Mouse (Mus musculus): ENCODE data around the gene Ogdh. TPM values are rescaled to one million over a fixed set of nuclear protein-coding genes. Genes with fewer than 3 reads are reported as not detected.

Ogdh gene
- total and polyA plus RNA-seq, 3 experiments = 91.8 to 118 (median 94.9) TPM

DNA sequence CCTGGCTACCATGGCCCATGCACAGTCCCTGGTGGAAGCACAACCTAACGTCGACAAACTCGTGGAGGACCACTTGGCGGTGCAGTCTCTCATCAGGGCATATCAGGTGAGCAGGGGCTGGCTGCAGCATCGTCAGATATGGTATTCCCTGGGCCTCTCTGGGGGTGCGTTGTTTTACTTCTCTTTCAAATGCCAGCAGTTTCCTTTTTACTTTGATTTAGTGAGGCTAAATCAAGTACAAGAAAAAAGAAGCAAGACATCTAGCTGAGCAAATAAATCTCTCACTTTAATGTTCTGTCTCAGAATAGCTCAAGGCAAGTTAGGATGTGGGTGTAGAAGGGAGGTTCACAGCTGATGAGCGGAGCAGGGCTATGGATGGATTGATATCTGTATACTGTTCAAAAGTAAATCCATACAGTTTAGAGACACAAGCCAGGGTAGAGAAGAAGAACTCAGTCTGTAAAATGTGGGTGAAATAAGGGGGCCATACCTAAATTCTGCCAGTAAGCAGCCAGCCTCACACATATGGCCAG is 22.5 kb downstream of the Ogdh start:
- H3K9me3 ChIP-seq (replicated peaks; ENCODE audit: insufficient read depth, low read length) = no peaks in the 10 kb centered on the region
- H3K9ac ChIP-seq (ENCODE audit: control insufficient read depth, low read depth, low read length, poor library complexity, severe bottlenecking) = no peak overlapping the region
- H3K36me3 ChIP-seq (ENCODE audit: control insufficient read depth in 1 of 2, insufficient read depth in 2 of 2, low read length in 2 of 2) = peaks cover 5 to 35% of the 10 kb centered on the region in 2 experiments
- no peaks in the 10 kb centered on the region; a peak in 1 of 4 replicates for H3K4me1 ChIP-seq (ENCODE audit: control insufficient read depth in 1 of 2, insufficient read depth in 2 of 2, low read length in 2 of 2)
- no peak for DNase-seq (ENCODE audit: low read depth, low spot score)
- H3K4me3 ChIP-seq (ENCODE audit: control insufficient read depth in 1 of 2, insufficient read depth in 1 of 2, low read depth in 2 of 2, low read length in 2 of 2) = no peak overlapping the region
- no peak overlapping the region for H3K27ac ChIP-seq (ENCODE audit: control insufficient read depth, low read depth, low read length)
- TF ChIP-seq RCOR1 (IDR thresholded peaks at IDR 0.05; ENCODE audit: low read depth, low read length) = no peak
- TF ChIP-seq POLR2AphosphoS2 (IDR thresholded peaks at IDR 0.05; ENCODE audit: low read length) = no peak
- no peak for TF ChIP-seq ZNF384 (IDR thresholded peaks at IDR 0.05; ENCODE audit: low read depth, low read length)
- TF ChIP-seq MEF2A (IDR thresholded peaks at IDR 0.05; ENCODE audit: extremely low read depth, insufficient replicate concordance, low read depth, low read length, poor library complexity, severe bottlenecking) = no peak
- TF ChIP-seq ZKSCAN1 (IDR thresholded peaks at IDR 0.05; ENCODE audit: low read depth, low read length) = no peak
- no peak for TF ChIP-seq NRF1 (IDR thresholded peaks at IDR 0.05; ENCODE audit: insufficient read depth, low read depth, low read length, poor library complexity, severe bottlenecking)
- no peak for TF ChIP-seq MAFK (IDR thresholded peaks at IDR 0.05; ENCODE audit: borderline replicate concordance, low read depth, low read length)
- no peak for TF ChIP-seq TCF12 (IDR thresholded peaks at IDR 0.05; ENCODE audit: low read depth, low read length)
- H3K79me2 ChIP-seq (ENCODE audit: control insufficient read depth, insufficient read depth, low read length, poor library complexity) = peaks cover 2% of the 10 kb centered on the region; the same call in 1 of the 2 replicates
- H3K27me3 ChIP-seq (ENCODE audit: control insufficient read depth in 1 of 2, insufficient read depth in 2 of 2, low read length in 2 of 2) = no peaks in the 10 kb centered on the region

- no peak for DNase-seq (ENCODE audit: low read depth, low spot score)
- no peaks in the 10 kb centered on the region for H3K27me3 ChIP-seq (ENCODE audit: control insufficient read depth in 1 of 2, insufficient read depth in 2 of 2, low read length in 2 of 2)
- TF ChIP-seq EP300 (IDR thresholded peaks at IDR 0.05; ENCODE audit: low read depth in 1 of 2, low read length in 2 of 2) (no peak), RAD21 (IDR thresholded peaks at IDR 0.05; ENCODE audit: low read depth, low read length) (no peak), POLR2A (IDR thresholded peaks at IDR 0.05; ENCODE audit: control insufficient read depth in 1 of 2, insufficient read depth in 1 of 2, low read depth in 1 of 2, low read length in 2 of 2, poor library complexity in 1 of 2) (no peak), CHD1 (IDR thresholded peaks at IDR 0.05; ENCODE audit: low read depth, low read length) (no peak), CHD2 (IDR thresholded peaks at IDR 0.05; ENCODE audit: low read length) (no peak), MAZ (IDR thresholded peaks at IDR 0.05; ENCODE audit: low read depth, low read length) (no peak), SIN3A (IDR thresholded peaks at IDR 0.05; ENCODE audit: low read length) (no peak)
- H3K4me3 ChIP-seq (ENCODE audit: control insufficient read depth in 1 of 2, insufficient read depth in 1 of 2, low read depth in 2 of 2, low read length in 2 of 2) = no peak overlapping the region
- no peak overlapping the region for H3K27ac ChIP-seq (ENCODE audit: control insufficient read depth, low read depth, low read length)
- no peak overlapping the region for H3K9ac ChIP-seq (ENCODE audit: control insufficient read depth, low read depth, low read length, poor library complexity, severe bottlenecking)
- H3K79me2 ChIP-seq (ENCODE audit: control insufficient read depth, insufficient read depth, low read length, poor library complexity) = peaks cover 1% of the 10 kb centered on the region; the same call in 1 of the 2 replicates
- no peaks in the 10 kb centered on the region for H3K9me3 ChIP-seq (replicated peaks; ENCODE audit: insufficient read depth, low read length)
- H3K36me3 ChIP-seq (ENCODE audit: control insufficient read depth in 1 of 2, insufficient read depth in 2 of 2, low read length in 2 of 2) = peaks cover 15 to 31% of the 10 kb centered on the region in 2 experiments
- H3K4me1 ChIP-seq (ENCODE audit: control insufficient read depth in 1 of 2, insufficient read depth in 2 of 2, low read length in 2 of 2) = peaks cover 0 to 3% of the 10 kb centered on the region in 2 experiments; a peak in 2 of 4 replicates
Measured at GRCm38 (mm10) chr11:6316821-6317220, 25.4 kb downstream of the Ogdh start.
